Mouse (Mus musculus): Measurements from ENCODE around the gene Serpinf2. TPM values are rescaled to one million over a fixed set of nuclear protein-coding genes. Genes with fewer than 3 reads are reported as not detected.
A peak's percentile ranks its signal among the peaks of the same experiment; 100 is the strongest.

Gene Serpinf2
- total RNA-seq (2022), result 1 to 10 TPM in 2 of 4 experiments, under 1 TPM in 2; 0.45 to 4.0 (median 1.8) TPM

DNA sequence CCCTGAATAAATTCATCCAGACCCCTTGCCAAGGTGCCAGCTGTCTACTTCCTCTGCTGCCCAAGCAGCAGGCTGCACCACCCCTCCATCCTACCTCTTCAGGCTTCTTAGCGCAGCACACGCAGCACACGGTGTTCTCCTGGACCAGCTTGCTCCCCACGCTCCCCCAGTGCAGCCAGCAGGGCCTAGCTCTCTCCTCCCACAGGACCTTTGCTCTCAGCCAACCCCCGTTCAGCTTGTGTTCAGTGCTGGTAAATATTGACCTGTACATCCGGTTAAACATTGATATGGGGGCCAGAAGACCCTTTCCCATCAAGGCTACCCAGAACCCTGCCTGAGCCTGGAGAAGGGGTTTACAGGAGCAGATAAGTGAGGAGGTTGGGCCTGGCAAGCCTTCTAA is at the start of gene Serpinf2:
Serpinf2 (minus strand) TSS at position 229 of the 400 bp plus-strand sequence.
- no peak for DNase-seq (ENCODE audit: low spot score in 2 of 2)

DNA sequence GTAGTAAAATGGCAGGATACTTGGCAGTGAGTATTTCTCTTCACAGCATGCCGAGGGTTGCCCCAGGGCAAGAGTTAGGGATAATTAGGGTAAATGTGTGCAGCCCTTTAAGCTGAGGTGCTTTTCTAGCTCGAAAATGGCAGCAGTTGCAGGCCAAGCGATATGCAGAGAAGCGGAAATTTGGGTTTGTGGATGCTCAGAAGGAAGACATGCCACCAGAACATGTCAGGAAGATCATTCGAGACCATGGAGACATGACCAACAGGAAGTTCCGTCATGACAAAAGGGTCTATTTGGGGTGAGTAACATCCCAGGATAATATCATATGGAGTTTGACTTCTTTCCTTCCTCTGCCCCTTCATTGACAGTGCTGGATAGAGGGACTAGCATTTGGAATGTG is 48.1 kb upstream of the Serpinf2 start:
- DNase-seq (ENCODE audit: low spot score in 2 of 2), result no peak

DNA sequence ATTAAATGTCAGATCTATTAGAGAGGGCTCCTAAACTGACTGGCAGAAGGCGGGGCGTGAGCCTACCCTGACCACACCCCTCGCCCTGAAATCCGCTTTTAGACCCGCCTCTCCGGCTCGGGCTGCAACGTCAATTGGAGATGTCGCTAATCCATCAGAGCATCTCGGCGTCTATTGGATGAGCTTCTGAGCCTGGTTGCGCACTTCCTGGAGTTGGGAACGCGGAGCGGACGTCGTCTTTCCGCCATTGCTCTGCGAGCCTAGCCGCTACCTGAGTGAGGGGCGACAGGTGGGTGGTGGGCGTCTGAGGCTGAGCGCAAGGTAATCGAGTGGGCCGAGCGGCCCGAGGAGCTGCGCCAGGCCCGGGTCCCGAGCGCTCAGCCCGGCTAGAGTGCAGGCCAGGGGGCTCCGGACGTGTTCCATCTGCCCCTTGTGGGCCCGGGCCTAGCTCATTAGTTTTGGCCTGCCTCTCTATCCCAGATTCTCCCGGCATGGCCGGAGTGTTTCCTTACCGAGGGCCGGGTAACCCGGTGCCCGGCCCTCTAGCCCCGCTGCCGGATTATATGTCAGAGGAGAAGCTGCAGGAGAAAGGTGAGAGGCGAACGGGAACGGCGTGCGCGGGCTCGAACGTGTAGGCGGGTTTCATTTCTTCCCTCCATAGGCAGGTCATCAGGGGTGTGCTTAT is 47.4 kb upstream of the Serpinf2 start, which contains the start of gene Prpf8:
Prpf8 (plus strand) TSS at position 216 of the 685 bp plus-strand sequence.
- peak; percentile 98 to 99 for DNase-seq (ENCODE audit: low spot score in 2 of 2)

DNA sequence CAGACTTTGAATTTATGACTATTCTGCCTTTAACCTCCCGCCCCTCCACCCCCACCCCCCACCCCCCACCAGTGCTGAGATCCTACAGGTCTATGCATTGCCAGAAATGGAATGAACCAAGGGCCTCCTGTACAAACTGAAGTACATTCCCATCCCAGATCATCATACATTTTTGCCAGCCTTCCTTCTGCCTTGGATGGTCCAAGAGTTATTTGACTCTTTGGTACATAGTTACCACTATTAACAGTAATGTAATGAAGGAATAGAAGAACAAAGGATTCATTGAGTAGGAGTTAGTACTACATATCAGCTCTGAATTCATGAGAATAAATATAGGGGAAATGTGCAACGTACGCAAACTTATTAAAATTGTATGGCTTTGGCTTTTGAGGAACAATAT is 46.8 kb upstream of the Serpinf2 start:
- no peak for DNase-seq (ENCODE audit: low spot score in 2 of 2)

DNA sequence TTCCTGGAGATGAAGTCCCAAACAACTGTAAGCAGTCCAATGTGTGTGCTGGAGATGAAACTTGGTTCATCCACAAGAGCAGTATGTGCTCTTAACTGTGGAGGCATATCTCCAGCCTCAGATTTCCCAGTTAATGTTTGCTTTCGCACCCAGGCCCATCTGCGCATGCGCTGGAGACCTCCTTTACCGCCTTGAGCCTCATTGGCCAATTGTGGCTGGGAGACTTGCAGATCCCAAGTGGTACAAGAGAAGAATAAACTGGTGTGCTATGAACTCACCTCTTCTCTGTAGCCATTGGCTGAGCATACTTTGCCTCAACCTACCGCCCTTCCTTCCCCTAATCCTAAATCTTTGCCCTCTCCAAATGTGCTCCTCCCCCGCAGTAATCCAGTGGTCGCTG is 34.0 kb upstream of the Serpinf2 start:
- no peak for DNase-seq (ENCODE audit: low spot score in 2 of 2)

DNA sequence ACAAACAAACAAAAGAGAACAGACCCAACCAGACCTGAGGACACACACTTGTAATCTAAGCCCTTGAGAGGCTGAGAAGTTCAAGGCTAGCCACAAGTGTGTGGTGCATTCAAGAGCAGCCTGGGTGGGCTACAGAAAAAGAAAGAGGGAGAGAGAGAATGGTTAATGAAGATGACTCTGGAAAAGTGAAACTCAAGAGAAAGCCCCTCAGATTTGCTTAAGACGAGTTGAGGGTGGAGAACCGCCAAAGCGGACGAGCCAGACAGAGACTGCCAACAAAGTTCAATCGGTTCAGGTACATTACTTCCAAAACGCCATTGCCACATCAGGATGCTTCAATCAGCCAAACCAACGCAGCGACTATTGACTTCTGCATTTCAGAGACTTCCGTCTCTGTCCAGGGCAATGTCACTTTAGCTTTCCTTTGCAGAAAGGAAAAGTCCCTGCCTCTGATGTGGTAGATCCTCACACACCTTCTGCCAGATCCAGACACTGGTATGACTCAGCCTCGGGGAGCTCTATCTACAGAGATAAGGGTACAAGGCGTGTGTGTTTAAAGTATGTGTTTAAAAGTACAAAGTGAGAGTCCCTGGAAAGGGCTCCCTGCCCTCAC is 33.2 kb upstream of the Serpinf2 start:
- no peak for DNase-seq (ENCODE audit: low spot score in 2 of 2)

DNA sequence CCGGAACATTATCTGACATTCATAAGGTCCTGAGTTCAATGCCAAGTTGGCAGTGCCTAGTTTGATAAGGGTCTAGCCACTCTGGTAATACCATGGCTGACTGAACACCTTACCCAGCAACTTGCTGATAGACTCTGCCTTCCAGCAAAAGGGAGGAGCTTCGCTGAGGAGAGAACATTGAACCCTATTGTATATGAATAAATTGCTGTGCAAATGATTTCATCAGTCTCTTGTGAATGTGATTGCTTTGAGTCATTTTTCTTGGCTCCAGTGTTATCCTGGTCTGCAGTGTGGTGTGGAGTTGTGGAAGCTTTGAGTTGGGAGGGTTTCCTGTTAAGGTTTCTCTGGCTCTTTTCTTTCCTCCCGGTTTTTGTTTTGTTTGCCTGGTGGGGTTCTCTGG is 31.3 kb upstream of the Serpinf2 start:
- DNase-seq (ENCODE audit: low spot score in 2 of 2), result no peak

DNA sequence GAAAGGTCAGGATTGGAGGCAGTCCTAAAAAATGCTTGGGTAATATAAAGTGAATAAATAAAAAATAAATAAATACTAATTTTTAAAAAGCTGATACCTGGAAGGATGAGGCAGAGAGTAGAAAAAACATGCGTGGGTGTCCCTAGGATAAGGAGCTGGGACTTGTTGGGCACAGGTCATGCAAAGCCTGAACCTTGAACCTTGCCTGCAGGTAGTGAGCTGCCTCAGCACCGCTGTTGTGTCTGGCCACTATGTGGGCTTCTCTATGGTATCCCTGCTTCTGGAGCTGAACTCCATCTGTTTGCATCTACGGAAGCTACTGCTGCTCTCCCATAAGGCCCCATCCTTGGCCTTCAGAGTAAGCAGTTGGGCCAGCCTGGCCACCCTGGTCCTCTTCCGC is 29.9 kb upstream of the Serpinf2 start:
- no peak for DNase-seq (ENCODE audit: low spot score in 2 of 2)

DNA sequence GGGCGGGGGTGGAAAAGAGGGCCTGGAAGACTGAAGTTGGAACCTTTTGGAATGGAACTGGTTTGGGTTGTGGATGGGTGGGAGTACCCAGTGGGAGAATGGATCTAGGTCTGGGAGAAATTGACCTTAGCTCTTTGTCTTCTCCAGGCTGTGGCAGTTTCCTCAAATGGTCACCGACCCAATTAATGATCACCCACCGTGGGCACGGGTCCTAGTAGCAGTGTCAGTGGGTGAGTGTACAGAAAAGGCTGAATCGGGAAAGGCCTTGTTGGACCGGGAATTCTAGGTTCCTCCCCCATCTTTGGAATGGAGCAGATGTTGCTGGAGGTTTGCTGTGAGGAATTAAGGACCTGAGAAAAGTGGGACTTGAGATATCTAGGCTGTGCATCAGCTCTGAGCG is 29.0 kb upstream of the Serpinf2 start:
- no peak for DNase-seq (ENCODE audit: low spot score in 2 of 2)

DNA sequence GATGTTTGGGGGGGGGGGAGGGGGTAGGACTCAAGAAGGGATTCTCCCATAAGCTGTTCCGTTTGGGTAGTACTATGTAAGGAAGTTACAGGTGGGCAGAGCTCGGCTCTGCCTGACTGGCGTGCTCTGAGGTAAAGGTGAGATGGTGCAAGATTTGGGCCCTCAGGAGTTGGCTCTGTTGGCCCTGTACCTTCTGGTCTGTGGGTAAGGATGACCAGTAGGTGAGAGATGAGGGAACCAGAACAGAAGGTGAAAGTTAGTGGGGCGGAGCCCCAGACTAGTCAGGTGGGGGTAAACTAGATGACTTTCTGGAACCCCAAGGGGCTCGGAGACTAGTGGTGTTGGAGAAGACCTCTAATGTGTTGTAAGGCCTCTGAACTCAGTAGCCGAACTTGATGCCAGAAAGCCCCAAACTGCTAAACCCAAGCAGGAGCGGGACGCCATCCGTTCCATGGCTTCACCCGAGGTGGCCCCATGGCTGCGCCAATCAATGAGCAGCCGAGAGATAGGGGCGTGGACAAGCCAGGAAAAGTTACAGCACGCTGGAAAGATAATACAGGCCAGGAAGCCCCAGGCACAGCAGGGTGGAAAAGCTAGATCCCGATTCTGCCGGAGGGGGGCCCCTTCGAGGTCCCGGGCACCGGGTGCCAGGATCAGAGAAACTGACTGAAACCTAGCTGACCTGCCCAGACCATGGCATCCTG is 28.3 kb upstream of the Serpinf2 start:
- DNase-seq (ENCODE audit: low spot score in 2 of 2), result no peak

DNA sequence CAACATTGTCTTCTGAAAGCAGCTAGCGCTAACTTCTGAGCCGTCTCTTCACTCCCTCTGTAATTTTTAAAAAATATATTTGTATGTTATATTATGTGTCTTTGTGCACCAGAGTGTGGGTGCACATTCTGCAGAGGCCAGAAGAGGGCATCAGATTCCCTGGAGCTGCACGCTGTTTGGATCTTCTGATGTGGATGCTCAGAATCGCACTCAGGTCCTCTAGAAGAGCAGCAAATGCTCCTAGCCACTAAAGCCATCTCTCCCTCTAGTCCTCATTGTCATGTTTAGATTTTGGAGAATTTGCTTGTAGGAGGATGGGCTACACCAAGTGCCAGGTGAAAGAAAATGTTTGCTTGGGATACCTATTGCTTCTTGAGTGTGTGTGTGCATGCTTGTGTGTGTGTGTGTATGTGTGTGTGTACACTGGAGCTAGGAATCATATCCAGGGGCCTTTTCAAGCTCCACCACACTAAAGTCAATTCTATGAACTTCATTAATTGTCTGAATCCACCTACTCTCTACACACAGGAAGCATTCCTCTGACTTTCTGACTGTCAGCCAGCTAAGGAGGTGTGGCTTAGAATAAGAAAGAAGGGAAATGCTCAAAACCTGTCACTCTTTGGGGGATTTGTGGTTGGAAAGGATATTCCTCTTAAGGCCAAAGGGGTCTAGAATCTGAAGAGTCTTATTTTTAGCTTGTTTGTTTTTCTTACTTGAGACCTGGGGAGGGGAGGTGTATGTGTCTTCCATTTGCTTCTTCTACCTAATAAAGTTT is 27.5 kb upstream of the Serpinf2 start:
- no peak for DNase-seq (ENCODE audit: low spot score in 2 of 2)

DNA sequence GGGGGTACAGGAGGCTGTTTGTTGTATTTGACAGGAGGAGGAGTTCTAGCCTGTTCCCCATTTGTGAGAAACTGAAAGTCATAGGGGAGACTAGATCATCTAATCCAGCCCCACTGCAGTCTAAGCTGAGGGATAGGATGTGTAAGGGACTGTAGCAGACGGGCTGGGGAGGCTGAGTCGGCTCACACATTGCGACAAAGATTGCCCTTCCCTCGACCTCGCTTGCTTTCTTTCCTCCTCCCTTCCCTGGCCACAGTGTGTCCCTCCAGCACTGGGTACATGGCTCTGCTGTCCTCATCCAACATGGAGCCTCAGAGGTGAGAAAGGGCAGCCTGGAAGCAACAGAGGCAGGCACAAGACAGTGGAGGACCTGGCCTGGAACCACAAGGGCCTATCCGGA is 25.7 kb upstream of the Serpinf2 start:
- DNase-seq (ENCODE audit: low spot score in 2 of 2), result no peak

DNA sequence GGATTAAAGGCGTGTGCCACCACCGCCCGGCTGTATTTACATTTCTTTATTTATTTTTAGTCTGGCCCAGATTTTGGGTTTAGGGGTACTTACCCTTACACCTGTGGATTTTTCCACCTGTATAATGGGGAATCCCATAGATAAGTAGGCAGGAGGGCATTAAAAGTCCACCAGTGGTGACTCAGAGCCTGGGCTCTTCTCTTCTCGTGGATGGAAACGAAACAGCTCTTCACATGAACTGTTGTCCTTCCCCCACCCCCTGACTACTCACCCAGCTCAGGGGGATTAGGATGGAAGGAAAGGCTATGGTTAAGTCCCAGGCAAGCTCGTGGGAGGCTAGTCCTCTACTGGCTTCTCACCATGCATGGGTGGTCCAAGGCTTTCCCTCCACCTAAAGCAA is 25.0 kb upstream of the Serpinf2 start:
- no peak for DNase-seq (ENCODE audit: low spot score in 2 of 2)

DNA sequence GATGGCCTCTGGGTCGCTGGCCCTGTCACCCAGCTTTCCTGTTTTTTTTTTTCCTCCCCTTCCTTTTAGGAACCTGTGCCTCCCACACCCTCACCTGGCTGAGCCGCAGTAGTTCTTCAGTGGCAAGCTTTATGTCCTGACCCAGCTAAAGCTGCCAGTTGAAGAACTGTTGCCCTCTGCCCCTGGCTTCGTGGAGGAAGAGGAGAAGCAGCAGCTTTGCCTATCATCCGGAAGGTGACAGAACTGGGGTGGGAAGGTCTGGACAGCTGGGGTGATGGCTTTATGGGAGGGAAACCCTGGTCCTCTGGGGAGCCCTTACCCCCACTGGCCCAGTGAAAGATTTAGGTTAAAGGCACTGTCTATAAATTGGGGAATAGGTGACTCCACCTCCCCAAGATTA is 24.2 kb upstream of the Serpinf2 start:
- DNase-seq (ENCODE audit: low spot score in 2 of 2), result no peak

DNA sequence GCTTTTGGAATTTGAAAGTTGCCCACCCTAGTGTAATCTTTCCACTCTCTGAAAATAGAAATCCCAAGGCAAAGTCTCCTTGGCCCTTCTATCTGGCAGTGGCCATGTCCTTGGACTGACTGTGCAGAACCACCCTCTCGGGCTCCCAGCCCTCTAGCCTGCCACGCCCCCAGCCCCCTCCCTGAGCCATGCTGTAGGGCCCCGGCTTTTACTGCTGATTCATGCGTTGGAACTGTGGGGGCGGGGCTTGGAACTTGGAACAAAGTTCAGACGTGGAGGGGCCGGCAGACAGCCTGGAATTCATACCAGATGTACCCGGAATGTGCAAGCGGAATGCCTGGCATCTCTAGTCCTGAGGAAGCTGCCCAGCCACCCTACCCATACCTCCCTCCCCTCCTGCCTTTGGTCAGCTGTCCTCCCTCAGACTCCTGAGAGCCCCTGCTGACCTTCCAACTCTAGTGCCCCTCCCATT is 23.5 kb upstream of the Serpinf2 start:
- DNase-seq (ENCODE audit: low spot score in 2 of 2), result no peak

DNA sequence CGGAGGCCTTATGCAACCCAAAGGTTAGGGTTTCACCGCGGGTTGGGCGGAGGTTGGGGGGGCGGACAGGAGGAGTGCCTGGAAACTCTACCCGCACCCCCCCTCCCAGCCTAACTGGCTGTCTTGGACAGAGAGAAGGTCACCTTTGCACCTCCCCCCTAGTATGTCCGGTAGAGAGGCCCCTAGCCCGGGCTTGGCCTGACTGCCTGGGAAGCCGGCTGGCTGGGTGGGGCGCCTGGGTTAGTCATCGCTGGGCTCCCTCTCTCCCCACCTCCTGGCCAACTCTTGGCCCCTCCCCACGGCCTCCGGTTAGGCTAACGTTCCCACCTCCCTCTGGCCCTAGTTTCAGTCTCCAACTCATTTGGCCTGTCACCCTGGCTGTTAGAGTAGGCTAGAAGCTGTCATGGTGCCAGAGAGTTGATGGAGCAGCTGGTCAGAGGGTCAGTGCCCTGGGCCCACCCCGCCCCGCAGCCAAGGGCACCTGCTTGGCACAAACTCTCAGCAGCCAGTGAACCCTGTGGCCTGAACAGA is 22.9 kb upstream of the Serpinf2 start:
- DNase-seq (ENCODE audit: low spot score in 2 of 2), result peak in 1 of 2 experiments; percentile 39

DNA sequence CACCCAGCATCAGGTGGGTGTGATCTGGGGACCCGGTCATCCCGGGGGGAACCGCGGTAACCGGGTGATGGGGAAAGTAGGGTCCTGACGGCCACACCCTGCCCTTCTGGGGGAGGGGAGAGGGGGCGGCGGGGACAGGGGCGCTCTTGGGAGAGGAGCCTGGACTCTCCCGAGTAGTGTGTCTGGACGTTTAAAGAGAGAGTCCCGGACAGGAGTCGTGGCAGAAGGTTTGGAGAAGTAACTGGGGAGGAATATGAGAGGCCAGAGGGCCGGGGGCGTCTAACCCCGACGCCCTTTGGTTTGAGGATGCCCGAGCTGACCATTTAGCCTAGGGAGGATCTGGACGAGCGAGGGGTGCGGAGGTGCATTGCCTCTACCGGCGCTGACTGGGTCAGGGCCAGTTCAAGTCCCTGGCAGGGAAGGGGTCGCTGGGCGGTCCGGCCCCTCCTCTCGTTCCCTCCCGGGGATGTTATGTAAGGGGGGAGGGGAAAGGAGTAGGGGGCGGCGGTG is 22.4 kb upstream of the Serpinf2 start:
- no peak for DNase-seq (ENCODE audit: low spot score in 2 of 2)

DNA sequence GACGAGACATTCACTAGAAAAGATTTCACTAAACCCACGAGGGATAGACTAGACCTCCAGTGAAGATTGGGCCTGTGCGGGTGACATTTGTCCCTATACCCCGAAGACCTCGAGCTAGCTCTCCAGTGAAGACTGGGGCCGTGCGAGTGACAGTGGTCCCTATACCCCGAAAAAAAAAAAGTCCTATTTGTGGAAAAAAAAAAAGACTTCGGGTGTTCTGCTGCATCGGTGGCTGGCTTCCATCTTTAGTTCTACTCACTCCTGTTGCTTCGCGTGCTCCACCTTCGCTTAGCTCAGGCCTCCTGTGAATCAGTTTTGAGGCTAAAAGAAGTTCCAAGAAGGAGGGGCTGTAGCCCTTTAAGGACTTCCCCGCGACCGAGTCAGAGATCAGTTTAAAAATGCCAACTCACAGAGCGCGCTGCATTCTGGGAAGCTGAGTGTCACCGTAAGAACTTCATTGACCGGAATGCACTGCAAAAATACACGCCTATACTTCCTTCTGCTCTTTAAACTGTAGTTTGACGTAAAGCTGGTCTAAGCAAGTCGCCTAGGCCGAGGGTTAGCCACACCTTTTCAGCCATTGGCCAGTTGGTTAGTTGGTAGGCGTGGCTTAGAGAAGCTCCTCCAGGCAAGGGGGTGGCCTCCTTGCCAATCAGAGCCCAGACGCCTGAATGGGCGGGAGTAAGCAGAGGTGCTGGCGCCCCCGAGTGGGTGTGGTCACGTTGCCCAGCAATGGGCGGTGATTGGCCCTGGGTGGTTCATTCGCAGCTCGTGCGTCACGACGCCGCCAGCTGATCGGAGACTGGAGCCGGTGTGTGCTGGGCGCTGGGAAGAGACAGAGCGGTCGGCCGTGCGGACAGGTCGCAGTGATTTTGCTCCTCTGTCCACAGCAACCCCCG is 21.7 kb upstream of the Serpinf2 start, which contains the start of gene Tlcd2:
Tlcd2 (plus strand) TSS at position 872 of the 899 bp plus-strand sequence.
- peak; percentile 100 for DNase-seq (ENCODE audit: low spot score in 2 of 2)

DNA sequence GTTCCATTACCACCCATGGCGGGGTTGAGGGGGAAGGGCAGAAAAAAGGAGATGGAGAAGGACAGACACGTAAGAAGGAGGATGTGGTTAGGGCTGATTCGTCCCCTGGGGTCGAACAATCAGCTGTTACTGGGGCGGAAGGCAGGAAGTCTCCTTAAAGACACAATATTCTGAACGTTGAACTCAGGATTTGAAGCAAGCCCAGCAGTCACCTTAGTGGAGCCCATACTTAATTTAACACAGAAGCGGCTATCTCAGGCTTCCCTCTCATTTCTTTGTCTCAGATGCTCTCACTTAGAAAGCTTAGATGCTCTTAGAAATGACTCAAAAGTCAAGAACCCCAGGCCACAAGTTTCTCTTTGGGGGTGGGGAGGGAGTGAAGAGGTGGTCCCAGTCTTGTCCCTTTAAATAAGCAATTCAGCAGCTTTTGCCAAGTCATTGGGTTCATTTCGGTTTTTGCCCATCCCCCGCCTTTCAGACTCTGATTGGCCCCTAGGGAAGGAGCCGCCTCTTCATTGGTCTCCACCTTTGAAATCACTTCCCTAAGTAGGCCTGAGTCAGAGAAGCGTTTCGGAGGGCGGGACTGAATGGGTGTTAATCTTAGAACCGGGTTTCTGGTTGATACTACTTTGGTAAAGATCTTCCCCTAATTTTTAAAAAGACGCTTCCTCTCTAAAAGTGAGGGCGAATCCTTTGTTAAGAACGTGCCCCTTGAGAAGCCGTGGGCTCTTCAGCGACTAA is 20.9 kb upstream of the Serpinf2 start:
- peak; percentile 89 to 91 for DNase-seq (ENCODE audit: low spot score in 2 of 2)
